Mouse (Mus musculus): Measurements from ENCODE around the gene Por. TPM values are rescaled to one million over a fixed set of nuclear protein-coding genes. Genes with fewer than 3 reads are reported as not detected.

The Por gene
- 100 to 1,000 TPM; 106 to 109 TPM for total RNA-seq (2023)

GRCm38 (mm10) chr5:135669741-135670275 is at the start of gene Por:
Gene Por (plus strand): TSS chr5:135670033.

GRCm38 (mm10) chr5:135632117-135632796 is 37.6 kb upstream of the Por start, which contains the start of gene Rhbdd2:
Gene Rhbdd2 (plus strand): TSS chr5:135632618.

GRCm38 (mm10) chr5:135743741-135744609 is 74.1 kb downstream of the Por start, which contains the start of gene Tmem120a:
Gene Tmem120a (minus strand): TSS chr5:135744448.

GRCm38 (mm10) chr5:135777796-135778470 is 108.1 kb downstream of the Por start, which contains the start of gene Styxl1:
Gene Styxl1 (minus strand): TSS chr5:135778385.

GRCm38 (mm10) chr5:135778471-135779445 is 108.9 kb downstream of the Por start, which contains the start of gene Mdh2:
Gene Mdh2 (plus strand): TSS chr5:135778480.

Other genes starting within 250 kb of the Por start
- 10 to 100 TPM; 36.7 to 41.4 TPM for gene Hip1, start 124.9 kb upstream of the Por start, total RNA-seq (2023)
- gene Ccl26, start 106.5 kb upstream of the Por start, total RNA-seq (2023), result not detected
- under 1 TPM; 0.57 to 0.82 TPM for gene Ccl24, start 97.0 kb upstream of the Por start, total RNA-seq (2023)
- gene Rhbdd2, start 37.4 kb upstream of the Por start, total RNA-seq (2023), result 1 to 10 TPM; 6.9 to 7.8 TPM
- gene Tmem120a, start 74.4 kb downstream of the Por start, total RNA-seq (2023), result 10 to 100 TPM; 22.4 to 27.5 TPM
- gene Styxl1, start 108.4 kb downstream of the Por start, total RNA-seq (2023), result under 1 TPM; 0.33 to 0.72 TPM
- 100 to 1,000 TPM; 231 to 250 TPM for gene Mdh2, start 108.4 kb downstream of the Por start, total RNA-seq (2023)
- not detected for gene Srrm3, start 136.9 kb downstream of the Por start, total RNA-seq (2023)
- not detected for gene Hspb1, start 217.9 kb downstream of the Por start, total RNA-seq (2023)